8 mouse cellular contexts compared by ENCODE assay signal in the genomic region with DNA sequence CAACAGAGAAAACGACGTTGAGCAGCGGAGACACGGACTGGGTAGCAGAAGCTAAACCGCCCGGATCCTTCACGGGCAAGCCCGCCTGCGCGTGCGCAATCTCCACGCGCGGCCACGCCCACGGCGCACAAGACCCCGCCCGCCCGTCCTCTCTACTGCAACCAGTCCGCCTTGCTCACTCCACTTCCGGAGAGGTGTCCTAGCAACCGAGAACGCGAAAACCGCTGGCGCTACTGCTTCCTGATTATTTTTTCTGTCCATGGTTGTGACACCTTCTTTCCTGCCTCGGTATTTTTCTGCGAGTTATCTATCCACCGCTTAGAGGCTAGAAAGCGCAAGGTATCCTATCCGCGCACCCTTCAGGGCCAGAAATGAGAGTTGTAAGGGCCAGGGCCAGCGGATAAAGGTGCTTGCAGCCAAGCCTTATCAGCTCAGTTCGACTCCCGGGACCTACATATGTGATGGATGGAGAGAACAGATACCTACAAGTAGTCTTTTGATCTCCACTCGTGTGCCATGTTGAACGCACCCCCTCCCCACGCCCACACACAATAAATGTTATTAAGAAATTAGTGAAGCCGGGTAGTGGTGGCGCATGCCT. TPM values are rescaled to one million over a fixed set of nuclear protein-coding genes. Genes with fewer than 3 reads are reported as not detected.
DNase-seq lines count a peak whose midpoint lies in the region; ATAC-seq lines count a peak whose summit lies in the region.

A gene (minus strand): TSS at position 89 of the 601 bp plus-strand sequence.

- DNase-seq in adipocyte (ENCODE audit: low spot score) = peak; percentile 91
- peak; percentile 96 for DNase-seq in embryo, embryonic 10 days (ENCODE audit: low spot score)
- DNase-seq in gastrocnemius, postnatal 10 days = peak; percentile 94
- DNase-seq in induced T-regulatory cell, adult 2 months (ENCODE audit: low read depth) = peak; percentile 96
- peak; percentile 87 to 96 for DNase-seq in left cerebral cortex, adult 9 months (ENCODE audit: low spot score in 2 of 2)
- DNase-seq in right cerebral cortex, postnatal 14 days = peak; percentile 94
- peak; percentile 96 for DNase-seq in urinary bladder, postnatal 36 days (ENCODE audit: low spot score in 2 of 2)

- peak; percentile 98 for ATAC-seq in megakaryocyte progenitor cell, adult 5-6 weeks (replicated peaks; ENCODE audit: poor library complexity)

RNA-seq across cellular contexts. Expression of the gene that starts here (rescaled TPM):
- 1 to 10 TPM; 5.2 to 6.3 TPM for total RNA-seq in gastrocnemius, postnatal 10 days (2021)
- 6.2 and 7.6 TPM in 2 replicates for total RNA-seq in megakaryocyte progenitor cell, adult 5-6 weeks (2015)
- total RNA-seq in megakaryocyte progenitor cell, adult 5-6 weeks (2017) = 2.0 and 4.9 TPM in 2 replicates

Comparison
In these comparisons a context has a peak if more than half of its experiments do, and no peak if none do; other contexts are left out.
1. Peak in every context shown above with its lines: DNase-seq and ATAC-seq.